Mouse (Mus musculus) 3T3-L1 (cell line): ENCODE results near the gene Cat.

ENCODE experiments used
- DNase-seq: peaks from one replicate; pipeline ENCODE4 v3.0.0-alpha.2; 2015; ENCODE audit warnings: low read depth, low spot score

The Cat gene

DNA sequence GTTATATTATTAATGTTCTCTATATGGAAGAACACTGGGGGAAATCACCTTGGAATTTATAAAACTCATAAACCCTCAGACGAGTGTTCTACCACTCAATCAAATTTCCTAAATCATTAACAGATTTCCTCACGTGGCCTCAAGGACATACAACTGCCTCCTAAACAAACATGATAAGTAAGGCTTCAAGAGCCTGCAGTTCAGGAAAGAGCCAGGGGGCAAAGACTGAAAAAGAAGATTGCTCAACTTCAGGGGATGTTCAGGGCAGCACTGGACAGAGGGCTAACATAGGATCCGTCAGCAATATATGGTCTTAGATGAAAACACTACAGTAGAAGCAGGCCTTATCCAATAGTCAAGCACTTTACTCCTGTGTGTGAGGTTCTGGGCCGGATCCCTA is 7.5 kb downstream of the Cat start:
- no peak for DNase-seq

DNA sequence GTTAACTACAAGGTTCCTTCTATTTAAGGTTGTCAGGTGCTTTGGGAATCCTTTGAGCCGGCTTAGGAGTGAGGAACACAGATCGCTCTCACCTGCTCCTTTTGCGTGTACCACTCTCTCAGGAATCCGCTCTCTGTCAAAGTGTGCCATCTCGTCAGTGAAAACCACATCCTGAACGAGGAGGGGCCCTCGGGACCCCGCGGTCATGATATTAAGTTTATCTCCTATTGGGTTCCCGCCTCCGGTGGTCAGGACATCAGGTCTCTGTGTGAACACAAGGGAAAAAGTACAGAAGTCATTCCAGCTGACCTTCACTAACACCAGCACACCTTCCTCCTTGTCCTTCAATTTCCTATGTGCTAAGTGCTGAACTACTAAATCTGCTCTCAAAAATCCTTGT is 8.3 kb downstream of the Cat start:
- no peak for DNase-seq

DNA sequence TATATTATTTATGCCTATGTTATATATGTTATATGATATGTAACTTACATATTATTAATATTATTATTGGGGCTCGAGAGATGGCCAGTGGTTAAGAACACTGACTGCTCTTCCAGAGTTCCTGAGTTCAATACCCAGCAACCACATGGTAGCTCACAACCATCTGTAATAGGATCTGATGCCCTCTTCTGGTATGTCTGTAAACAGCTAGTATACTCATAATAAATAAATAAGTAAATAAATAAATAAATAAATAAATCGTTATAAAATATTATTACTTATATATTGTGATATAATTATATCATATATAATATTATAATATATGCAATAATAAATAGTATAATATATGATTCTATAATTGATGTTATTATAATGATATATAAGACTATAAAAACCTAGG is 8.8 kb downstream of the Cat start:
- no peak for DNase-seq

DNA sequence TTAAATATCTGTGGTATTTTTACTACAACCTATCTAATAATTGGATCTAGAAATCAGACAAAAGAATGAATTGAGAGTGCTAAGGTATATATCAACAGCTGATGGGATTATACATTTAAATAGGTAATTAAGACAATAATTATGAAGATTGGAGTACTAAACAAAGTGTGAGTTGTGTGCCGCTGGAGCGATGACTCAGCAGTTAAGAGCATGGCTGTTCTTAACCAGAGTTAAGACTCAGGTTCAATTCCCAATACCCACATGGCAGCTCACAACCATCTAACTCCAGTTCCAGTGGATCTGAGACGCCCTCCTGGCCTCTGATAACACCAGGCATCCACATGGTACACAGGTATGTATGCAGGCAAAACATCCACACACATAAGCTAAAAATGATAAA is 11.6 kb downstream of the Cat start:
- no peak for DNase-seq

DNA sequence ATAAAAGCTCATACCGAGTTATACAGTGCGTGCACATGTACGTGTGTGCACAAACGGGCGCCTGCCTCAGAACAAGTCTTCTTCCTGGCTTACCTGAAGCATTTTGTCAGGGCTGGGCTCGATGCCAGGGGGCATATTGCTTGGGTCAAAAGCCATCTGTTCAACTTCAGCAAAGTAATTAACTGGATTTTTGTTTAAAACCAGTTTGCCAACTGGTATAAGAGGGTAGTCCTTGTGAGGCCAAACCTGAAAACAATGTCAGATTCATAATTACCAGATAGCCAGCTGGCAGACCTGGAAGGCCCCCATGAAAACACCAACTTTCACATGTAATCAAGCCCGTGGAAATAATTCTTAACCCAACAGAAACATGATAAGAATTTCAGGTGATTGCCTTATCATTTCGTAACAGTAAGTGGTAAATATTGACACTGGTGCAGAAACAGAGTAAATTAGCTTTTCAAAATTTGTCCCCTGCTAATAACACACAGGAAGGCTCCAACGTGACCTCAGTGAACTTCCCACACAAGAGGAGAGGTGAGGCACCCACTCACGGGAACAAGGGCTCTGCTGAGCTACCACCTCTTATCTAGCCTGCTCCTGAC is 17.9 kb downstream of the Cat start:
- no peak for DNase-seq

DNA sequence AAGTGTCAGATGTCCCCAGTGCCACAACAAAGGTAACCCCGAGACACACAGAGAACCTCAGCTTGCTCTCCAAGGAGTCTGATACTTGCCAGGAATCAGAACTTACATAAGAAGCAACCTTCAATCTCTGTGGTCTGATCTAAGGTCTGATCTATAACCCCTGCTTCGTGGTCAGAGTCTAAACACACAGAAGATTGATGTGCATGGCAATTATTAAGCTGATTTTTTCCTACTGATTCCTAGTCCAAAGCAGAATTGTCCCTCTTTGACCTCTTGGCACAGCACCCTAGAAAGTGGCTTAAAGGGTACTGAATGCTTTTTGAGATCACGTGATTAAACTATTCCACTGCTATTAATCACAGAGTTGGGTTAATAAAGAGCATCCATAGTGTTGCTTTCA is 18.7 kb downstream of the Cat start:
- no peak for DNase-seq

DNA sequence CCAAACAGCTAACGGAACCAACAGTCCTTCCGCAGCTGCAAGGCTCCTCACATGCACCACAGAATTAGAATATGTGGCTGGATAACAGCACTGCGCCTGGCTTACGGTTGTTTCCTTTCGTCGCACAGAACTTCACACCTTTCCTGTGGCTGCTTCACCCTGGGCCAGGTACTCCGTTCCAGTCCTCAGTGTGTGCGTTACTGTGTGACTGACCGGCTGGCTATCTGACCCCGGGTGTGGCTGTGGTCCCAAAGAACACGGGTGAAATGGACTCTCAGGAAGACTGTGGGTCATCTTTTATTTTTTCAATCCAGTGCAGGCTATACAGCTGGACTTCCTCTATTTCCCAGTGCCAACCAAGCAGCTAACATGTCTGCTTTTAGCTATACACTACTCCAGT is 19.5 kb downstream of the Cat start:
- DNase-seq: no peak

DNA sequence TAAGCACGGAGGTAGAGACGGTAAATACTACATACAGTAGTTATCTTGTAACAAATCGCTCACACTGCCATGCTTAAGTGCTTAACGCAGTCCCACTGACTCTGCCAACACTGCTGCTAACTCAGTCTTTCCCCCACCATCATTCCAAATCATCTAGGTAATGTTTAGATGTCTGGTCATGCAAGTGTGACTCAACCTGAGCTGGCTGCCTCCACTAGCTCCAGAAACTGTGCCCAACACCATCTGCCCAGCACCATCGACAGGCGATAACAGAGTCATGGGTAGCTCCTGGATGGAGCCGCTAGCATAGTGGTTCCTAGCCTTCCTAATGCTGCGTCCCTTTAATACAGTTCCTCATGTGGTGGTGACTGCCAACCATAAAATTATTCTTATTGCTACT is 20.4 kb downstream of the Cat start:
- peak; percentile 69 for DNase-seq

DNA sequence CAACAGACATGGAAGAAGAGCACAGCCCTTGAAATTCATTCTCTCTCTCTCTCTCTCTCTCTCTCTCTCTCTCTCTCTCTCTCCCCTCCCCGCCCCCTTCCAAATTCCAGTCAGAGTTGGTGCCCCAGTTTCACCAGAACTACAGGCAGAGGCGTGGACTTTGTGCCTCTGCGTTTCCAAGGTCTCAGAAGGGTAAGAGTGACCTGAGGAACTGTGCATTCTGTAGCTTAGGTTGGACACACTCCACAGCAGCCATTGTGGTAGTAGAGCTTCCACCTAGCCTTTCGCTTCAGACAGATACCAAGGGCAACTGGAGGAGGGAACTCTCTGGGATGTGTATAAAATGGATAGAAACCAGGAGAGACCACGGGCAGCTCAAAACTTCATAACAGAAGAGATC is 22.2 kb downstream of the Cat start:
- DNase-seq: no peak

DNA sequence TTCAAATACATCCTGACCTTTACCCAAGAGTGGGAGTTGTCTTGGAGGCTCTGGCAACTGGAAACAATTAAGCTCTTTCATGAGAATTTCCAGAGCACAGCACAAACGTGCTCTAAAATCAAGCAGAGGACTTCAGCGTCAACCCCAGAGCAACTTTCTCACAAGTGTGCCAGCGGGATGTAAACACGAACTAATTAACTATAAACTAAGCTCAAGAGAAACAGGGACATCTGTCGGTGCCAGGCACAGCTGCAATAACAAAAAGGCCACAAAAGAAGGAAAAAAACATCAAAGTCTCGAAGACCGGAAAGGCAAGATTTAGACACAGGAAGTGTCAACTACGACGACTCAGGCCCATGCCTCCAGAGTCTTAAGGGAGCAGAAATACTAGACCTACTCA is 23.2 kb downstream of the Cat start:
- DNase-seq: no peak

DNA sequence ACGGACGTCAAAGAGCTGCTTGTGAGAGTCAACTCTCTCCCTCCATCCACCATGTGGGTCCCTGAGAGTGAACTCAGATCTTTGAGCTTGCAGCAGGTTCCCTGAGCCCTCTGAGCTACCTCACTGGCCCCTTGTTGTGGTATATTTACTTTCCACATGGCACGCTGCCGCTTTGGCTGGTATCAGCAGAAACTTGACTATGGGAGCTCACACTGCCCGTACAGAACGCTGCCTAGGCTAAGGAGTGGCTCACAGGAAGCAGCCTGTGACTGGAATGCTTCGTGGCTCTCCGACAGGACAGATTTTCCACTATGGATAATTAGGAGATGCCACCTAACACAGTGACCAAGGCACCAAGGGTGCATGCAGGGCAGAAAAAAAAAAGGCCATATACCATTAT is 23.8 kb downstream of the Cat start:
- DNase-seq: no peak

DNA sequence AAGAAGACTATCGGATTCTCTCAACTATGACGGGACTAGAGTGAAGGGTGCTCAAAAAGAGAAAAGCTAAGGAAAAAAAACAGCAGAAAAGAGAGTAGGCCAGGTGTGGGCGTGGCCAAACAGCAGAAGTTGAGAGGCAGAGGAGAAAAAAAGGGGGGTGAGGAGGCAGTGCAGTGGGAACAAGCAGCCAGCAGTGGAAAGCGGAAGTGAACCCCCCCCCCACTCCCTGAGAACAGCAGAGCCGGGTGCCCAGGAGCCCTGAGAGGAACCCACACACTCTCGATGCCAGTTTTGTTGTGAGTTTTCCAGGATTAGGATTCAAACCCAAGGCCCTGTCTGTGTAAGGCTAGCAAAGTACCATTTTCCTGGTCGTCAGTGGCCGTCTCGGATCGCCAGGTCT is 25.9 kb downstream of the Cat start:
- no peak for DNase-seq

DNA sequence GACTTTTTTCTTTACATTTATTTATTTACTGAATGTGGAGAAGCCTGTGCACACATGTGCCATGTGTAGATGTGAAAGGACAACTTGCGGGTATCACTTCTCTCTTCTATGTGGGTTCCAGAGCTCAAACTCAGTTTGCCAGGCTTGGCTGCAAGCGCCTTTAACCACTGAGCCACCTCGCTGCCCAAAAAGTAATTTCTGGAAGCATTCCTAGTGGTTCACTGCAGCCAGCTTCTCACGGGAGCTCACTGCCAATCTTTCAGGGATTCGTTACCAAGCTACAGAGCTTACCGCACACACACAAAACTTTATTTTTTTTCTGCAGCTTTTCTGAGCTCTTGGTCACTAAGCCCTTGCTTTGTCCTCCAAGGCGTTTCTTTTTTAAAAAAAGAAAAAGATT is 27.3 kb downstream of the Cat start:
- no peak for DNase-seq

DNA sequence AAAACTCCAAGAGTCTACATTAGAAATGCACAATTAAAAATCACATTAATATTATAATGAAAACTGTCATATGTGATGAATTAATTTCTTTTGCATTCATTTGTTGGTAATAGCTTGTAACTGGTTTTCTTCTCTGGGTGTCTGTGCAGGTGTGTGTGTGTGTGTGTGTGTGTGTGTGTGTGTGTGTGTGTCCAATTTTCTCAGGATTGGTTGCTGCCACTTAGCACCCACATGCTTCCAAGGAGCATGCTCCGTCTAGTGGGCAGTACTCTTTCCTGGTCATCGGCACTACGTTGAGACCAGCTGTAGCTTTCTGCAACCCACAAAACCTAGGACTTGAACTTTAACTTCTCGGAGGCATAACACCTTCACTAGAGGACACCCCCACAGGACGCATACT is 27.9 kb downstream of the Cat start:
- no peak for DNase-seq

DNA sequence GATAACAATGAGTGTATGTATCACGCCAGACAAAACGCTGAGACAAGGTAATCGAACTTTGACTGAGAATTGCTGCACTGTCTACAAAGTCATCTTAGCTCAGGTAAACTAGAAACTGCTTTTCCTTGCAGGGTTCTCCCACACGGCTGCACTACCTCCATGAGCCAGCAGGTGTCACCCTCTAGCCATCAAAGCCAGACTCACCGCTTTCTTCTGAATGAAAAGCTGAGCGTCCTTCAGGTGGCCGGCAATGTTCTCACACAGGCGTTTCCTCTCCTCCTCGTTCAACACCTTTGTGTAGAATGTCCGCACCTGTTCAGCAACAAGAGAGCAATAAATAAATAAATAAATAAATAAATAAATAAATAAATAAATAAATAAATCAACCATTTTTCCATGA is 28.3 kb downstream of the Cat start:
- DNase-seq: peak; percentile 86

DNA sequence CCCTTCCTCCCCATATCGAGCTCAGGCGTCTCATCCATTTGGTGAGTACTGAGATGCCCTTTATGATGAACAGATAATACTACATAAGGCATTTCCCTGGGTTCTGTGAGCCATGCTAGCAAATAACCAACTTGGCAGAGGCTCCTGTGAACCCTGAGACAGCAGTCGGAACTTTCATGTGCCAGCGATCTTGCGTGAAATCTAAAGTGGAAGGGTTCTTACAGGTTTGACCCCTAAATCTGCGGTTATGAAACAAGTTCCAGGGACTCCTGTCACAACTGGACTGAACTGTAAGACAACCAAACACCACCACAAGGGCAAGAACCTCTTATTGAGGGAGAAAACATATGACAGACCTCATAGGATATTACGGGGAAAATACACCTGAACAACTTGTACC is 29.2 kb downstream of the Cat start:
- no peak for DNase-seq

DNA sequence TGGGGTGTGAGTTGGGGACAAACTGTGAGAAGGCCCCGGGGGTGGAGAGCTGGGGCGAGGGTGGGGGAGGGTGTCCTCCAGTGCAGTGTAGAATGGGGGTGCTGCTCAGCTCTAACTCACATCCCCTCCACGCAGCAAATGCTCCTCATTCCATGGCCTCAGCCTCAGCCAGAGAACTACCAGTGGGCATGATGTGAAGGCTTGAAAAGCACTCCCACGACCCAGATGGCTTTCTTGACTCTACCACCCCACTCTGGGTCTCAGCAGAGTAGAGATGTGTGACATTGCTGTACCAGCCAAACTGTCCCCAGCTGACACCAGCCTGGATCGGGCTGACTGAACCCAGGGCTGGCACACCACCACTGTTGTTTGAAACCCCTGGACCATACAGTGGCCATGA is 32.4 kb downstream of the Cat start:
- DNase-seq: no peak

DNA sequence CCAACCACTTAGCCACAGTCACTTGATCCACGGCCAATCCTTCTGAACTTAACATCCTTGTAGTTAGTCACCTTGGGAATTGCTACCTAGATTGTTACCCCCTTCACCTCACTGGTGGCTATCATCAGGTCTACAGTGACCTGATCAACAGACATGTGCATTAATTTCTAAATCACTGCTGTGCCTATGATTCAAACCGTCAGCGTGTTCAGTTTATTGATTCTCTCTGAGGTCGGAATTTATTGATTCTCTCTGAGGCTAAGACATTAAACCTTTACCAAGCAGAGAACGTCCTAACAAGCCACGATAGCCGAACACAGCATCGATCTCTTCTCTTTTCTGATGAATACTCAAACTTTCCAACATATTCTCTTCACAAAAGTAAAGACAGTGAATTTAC is 34.7 kb downstream of the Cat start:
- DNase-seq: no peak

DNA sequence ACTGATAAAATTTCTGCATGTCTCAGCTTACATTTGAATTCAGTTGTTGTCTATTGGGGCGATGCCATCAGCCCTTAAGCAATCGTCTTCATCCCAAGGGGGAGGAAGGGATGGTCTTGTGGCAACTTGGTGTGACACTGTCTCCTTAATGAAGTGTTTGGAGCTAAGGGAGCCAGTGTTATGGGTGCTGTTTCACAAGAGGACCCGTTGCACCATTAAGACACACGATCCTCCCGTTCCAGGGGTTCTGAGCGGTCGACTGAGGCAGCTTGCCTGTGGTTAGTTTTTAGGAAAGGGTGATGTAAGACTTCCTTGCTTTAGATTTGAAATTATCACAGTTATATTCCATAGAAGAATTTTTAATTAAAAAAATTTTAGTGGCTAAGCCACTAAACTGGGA is 35.1 kb downstream of the Cat start:
- no peak for DNase-seq

DNA sequence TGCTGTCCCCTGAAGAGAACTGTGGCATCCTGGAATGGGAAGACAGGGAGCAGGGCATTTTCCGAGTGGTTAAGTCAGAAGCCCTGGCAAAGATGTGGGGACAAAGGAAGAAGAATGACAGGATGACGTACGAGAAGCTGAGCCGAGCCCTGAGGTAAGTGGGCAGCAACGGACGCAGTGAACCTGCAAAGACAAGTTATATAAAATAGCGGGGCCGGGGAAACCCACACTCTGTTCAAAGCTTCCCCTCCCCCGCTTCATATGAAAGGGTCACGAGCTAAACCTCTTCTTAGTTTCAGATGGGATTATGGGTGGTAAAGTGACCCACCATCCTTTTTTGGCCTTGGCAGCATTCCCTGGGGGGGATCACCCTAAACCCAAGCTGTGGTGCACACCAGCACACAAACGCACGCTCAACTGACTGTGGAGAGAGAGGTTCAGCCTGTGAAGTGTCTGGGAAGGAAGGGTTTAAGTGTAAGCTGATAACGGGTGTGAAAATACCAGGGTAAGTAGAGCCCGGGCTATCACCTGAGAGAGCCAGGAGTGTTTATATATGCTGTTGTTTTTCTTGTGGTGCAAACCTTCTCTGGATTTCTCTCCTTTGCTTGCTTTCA is 35.9 kb downstream of the Cat start:
- no peak for DNase-seq

DNA sequence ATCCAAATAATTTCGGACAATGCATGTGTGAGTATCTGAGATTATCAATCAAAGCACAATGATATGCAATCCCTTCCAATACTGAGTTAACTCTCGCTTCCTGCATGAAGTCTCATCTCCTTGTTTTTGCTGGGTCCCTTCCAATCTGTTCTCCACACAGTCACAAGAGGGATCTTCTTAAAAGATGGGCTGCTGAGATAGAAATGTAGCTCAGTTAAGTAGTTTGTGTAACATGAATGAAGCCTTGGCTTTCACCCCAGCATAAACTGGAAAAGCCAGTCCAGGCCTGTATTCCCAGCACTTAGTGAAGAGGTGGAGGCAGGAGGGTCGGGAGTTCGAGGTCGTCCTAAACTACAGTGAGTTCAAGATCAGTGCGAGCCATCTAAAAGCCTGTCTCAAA is 38.6 kb downstream of the Cat start:
- DNase-seq: no peak

DNA sequence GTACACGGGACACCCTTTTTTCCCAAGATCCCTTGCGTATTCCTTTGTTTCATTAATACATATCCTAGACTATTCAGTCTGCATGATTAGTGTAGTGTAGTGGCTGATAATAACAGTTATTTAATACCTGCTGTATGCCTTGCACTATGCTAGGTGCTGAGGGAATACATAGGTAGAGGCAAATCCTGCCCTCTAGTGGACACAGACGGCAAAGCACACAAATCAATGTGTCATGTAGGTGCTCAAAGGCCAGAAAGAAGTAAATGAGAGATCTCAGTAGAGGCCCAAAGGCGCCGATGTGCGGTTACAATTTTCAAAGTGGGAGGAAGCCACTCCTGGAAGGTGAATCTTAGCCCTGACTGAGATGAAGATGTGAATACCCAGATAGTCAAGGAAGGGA is 39.2 kb downstream of the Cat start:
- peak; percentile 74 for DNase-seq

DNA sequence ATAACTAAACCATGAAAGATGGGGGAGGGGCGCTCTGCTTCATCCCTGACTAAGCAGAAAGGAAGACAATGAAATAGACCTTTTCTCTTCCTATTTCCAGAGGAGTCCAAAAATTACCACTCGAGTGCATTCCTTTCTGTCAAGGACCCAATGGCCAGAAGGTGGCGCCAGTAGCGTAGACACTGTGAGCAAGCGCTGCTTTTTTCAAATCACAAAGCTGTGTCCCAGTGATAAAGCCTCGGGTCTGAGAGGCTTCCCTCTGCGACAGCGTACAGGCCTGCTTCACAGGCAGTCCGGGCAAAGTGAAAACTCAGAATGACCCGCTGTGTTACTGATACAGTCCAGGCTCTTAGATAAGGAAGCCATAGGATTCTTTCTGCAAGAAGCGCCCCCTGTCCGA is 45.2 kb downstream of the Cat start:
- DNase-seq: peak; percentile 88

DNA sequence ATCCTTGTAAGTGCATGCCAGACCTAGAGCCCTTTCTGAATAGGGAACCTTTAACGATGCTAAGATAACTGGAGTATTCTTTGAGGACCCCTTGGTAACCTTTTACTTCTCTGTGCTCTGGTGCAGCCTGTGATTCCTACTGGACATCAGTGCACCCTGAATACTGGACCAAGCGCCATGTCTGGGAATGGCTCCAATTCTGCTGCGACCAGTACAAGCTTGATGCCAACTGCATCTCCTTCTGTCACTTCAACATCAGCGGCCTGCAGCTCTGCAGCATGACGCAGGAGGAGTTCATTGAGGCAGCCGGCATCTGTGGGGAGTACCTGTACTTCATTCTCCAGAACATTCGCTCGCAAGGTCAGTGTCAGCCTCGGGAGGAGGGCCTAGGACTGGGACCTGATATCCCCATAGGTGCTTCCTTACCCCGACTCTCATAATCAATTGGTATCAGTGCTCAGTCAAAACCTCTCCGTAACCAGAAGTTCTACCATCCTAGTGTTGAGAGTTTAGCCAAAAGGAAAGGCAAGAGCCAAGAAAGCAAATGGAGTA is 45.8 kb downstream of the Cat start:
- DNase-seq: peak; percentile 12
